Mouse (Mus musculus) CH12.LX (cell line): ENCODE measurements around the gene Akap8l. TPM values are rescaled to one million over a fixed set of nuclear protein-coding genes. Genes with fewer than 3 reads are reported as not detected.

Experiments used
- DNase-seq: peaks from one replicate; pipeline ENCODE4 v3.0.0-alpha.2; 2013; ENCODE audit errors: extremely low read depth
- H3K27ac ChIP-seq: 2 replicates; pipeline ENCODE4 v1.5.1; 2012; ENCODE audit warnings: low read depth, mild to moderate bottlenecking, control low read depth, moderate library complexity; ENCODE audit not compliant: insufficient read depth
- H3K27me3 ChIP-seq: replicated peaks from 2 replicates; pipeline ENCODE3; 2012; ENCODE audit warnings: inconsistent platforms
- H3K36me3 ChIP-seq, 2 experiments: replicated peaks in 1 of 2; 2 replicates each; pipeline versions ENCODE3 to v1.6.1; 2012; ENCODE audit warnings: inconsistent platforms in 1 of 2, low read length in 1 of 2, mild to moderate bottlenecking in 1 of 2, mixed read lengths in 1 of 2, moderate library complexity in 1 of 2; ENCODE audit not compliant: control insufficient read depth in 1 of 2, insufficient read depth in 1 of 2
- H3K4me1 ChIP-seq, 2 experiments: 2 replicates each; pipeline ENCODE4 v1.6.1; 2012; ENCODE audit warnings: inconsistent platforms in 1 of 2, moderate library complexity in 1 of 2; ENCODE audit not compliant: insufficient read depth in 2 of 2, control insufficient read depth in 1 of 2
- H3K4me2 ChIP-seq: 2 replicates; pipeline ENCODE4 v1.6.1; 2012; ENCODE audit warnings: low read depth, mild to moderate bottlenecking, control low read depth; ENCODE audit not compliant: poor library complexity, insufficient read depth, severe bottlenecking
- H3K4me3 ChIP-seq, 3 experiments: fragments of 150-350 bp in 1 of 3; sonication (generic) in 1 of 3; replicated peaks in 1 of 3; 2 replicates each; pipeline versions ENCODE3 to v1.5.1; 2011 to 2012; ENCODE audit warnings: low read depth in 2 of 3, low read length in 2 of 3, mild to moderate bottlenecking in 2 of 3, moderate library complexity in 2 of 3, control low read depth in 1 of 3, improper control_type of control experiment in 1 of 3, inconsistent platforms in 1 of 3, mixed read lengths in 1 of 3; ENCODE audit not compliant: poor library complexity in 1 of 3
- H3K79me2 ChIP-seq: replicated peaks from 2 replicates; pipeline ENCODE4 v1.6.1; 2012; ENCODE audit warnings: mild to moderate bottlenecking, moderate library complexity; ENCODE audit not compliant: control insufficient read depth, poor library complexity, insufficient read depth, severe bottlenecking; ENCODE audit errors: extremely low read depth
- H3K9ac ChIP-seq: 2 replicates; pipeline ENCODE4 v1.6.1; 2012; ENCODE audit warnings: low read depth, mild to moderate bottlenecking, control low read depth, moderate library complexity; ENCODE audit not compliant: insufficient read depth
- H3K9me3 ChIP-seq: replicated peaks from 2 replicates; pipeline ENCODE3; 2012; ENCODE audit warnings: low read length, inconsistent platforms, mixed read lengths
- CTCF ChIP-seq, 2 experiments: IDR thresholded peaks in 1 of 2; conservative IDR thresholded peaks in 1 of 2; 2 replicates each; pipeline ENCODE4 v1.5.1; 2011 to 2012; ENCODE audit warnings: low read depth in 2 of 2, low read length in 2 of 2, improper control_type of control experiment in 1 of 2, inconsistent platforms in 1 of 2, mild to moderate bottlenecking in 1 of 2, moderate library complexity in 1 of 2
- E2F4 ChIP-seq: IDR thresholded peaks from 2 replicates; pipeline ENCODE4 v1.6.1; 2011; ENCODE audit warnings: low read depth, low read length, improper control_type of control experiment; ENCODE audit not compliant: insufficient replicate concordance
- ELF1 ChIP-seq: IDR thresholded peaks from 2 replicates; pipeline ENCODE4 v1.6.1; 2014; ENCODE audit warnings: low read depth, mild to moderate bottlenecking, inconsistent platforms, low read length, improper control_type of control experiment
- EP300 ChIP-seq: IDR thresholded peaks from 2 replicates; pipeline ENCODE4 v1.6.1; 2011; ENCODE audit warnings: low read length, improper control_type of control experiment
- HCFC1 ChIP-seq: IDR thresholded peaks from 2 replicates; pipeline ENCODE4 v1.6.1; 2012; ENCODE audit warnings: low read depth, mild to moderate bottlenecking, inconsistent platforms, low read length, improper control_type of control experiment
- KAT2A ChIP-seq: IDR thresholded peaks from 2 replicates; pipeline ENCODE4 v1.6.1; 2012; ENCODE audit warnings: low read length, improper control_type of control experiment, inconsistent platforms; ENCODE audit not compliant: insufficient replicate concordance
- MAFK ChIP-seq: IDR thresholded peaks from 2 replicates; pipeline ENCODE4 v1.6.1; 2011; ENCODE audit warnings: low read length, improper control_type of control experiment; ENCODE audit not compliant: insufficient replicate concordance
- MEF2A ChIP-seq: IDR thresholded peaks from 2 replicates; pipeline ENCODE4 v1.6.1; 2014; ENCODE audit warnings: low read depth, mild to moderate bottlenecking, inconsistent platforms, low read length, improper control_type of control experiment, borderline replicate concordance
- MXI1 ChIP-seq: IDR thresholded peaks from 2 replicates; pipeline ENCODE4 v1.6.1; 2011; ENCODE audit warnings: mild to moderate bottlenecking, low read depth, low read length, improper control_type of control experiment
- MYC ChIP-seq: IDR thresholded peaks from 2 replicates; pipeline ENCODE4 v1.6.1; 2011; ENCODE audit warnings: low read depth, mild to moderate bottlenecking, improper control_type of control experiment, low read length
- NRF1 ChIP-seq: IDR thresholded peaks from 2 replicates; pipeline ENCODE4 v1.6.1; 2014; ENCODE audit warnings: low read depth, mild to moderate bottlenecking, inconsistent platforms, low read length, improper control_type of control experiment, moderate library complexity
- PAX5 ChIP-seq: IDR thresholded peaks from 2 replicates; pipeline ENCODE4 v1.6.1; 2012; ENCODE audit warnings: low read length, inconsistent platforms, mixed read lengths
- POLR2A ChIP-seq: IDR thresholded peaks from 2 replicates; pipeline ENCODE4 v1.6.1; 2011; ENCODE audit warnings: low read depth, mild to moderate bottlenecking, improper control_type of control experiment, low read length
- RCOR1 ChIP-seq: conservative IDR thresholded peaks from 2 replicates; pipeline ENCODE4 v1.6.1; 2012; ENCODE audit warnings: low read depth, mild to moderate bottlenecking, inconsistent platforms, low read length, improper control_type of control experiment
- SIN3A ChIP-seq: IDR thresholded peaks from 2 replicates; pipeline ENCODE4 v1.6.1; 2012; ENCODE audit warnings: low read length, improper control_type of control experiment, inconsistent platforms
- TBP ChIP-seq: conservative IDR thresholded peaks from 2 replicates; pipeline ENCODE4 v1.6.1; 2011; ENCODE audit warnings: low read depth, low read length, improper control_type of control experiment
- USF1 ChIP-seq: IDR thresholded peaks from 2 replicates; pipeline ENCODE4 v1.6.1; 2014; ENCODE audit warnings: low read depth, mild to moderate bottlenecking, inconsistent platforms, low read length, improper control_type of control experiment
- ZC3H11A ChIP-seq: IDR thresholded peaks from 2 replicates; pipeline ENCODE4 v1.6.1; 2012; ENCODE audit warnings: low read depth, mild to moderate bottlenecking, inconsistent platforms, low read length, improper control_type of control experiment
- dilution Hi-C: fragments of 300-500 bp; cut with MboI; formaldehyde crosslinking; loops from 2 replicates; pipeline ENCODE4 v1.14.3; 2020; ENCODE audit warnings: low sequenced_read_pairs; ENCODE audit not compliant: extremely low pct_unique_long_range_greater_than_20kb, extremely low pct_ligation_motif_present
- in situ Hi-C: fragments of 300-500 bp; cut with MboI; formaldehyde crosslinking; loops from 3 replicates; pipeline ENCODE4 v1.14.3; 2019; ENCODE audit warnings: low sequenced_read_pairs, low pct_ligation_motif_present, low pct_unique_long_range_greater_than_20kb, mixed read lengths
- polyA plus RNA-seq: library from polyadenylated mRNA; unstranded; fragments of >175 nt; gene quantifications from 2 replicates; pipeline ENCODE4 v1.2.1, GENCODE M21; 2012; ENCODE audit warnings: low read depth; ENCODE audit not compliant: insufficient read length
- total RNA-seq, 2 experiments: library from RNA; depleted of rRNA; stranded (reverse); fragments of 300-350 nt in 1 of 2; fragments of >200 nt in 1 of 2; gene quantifications; 2 replicates each; pipeline ENCODE4 v1.2.3; 2012 to 2014

The Akap8l gene
- total and polyA plus RNA-seq, 3 experiments: 29.6 to 43.4 (median 41.4) TPM

DNA sequence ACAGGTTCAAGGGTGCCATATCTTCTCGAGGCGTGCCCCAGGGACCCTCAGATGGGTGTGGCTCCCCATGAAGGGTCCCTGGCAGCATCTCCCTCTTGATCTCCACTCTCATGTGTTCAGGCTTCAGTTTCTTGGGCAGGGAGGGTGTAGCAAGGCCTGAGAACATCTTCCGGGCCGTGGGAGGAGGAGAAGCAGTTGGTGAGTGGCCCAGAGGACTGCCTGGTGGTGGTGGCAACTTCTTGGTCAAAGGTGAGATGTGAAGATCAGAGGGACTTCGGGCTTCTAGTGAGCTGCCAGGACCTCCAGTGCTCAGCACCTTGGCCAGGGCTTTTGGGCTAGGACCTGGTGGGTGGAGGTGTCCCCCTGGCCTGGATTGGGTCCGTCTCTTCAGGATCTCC lies 8.5 kb upstream of the Akap8l start:
- H3K4me3 ChIP-seq: no peak overlapping the region
- peaks cover 9 to 16% of the 10 kb centered on the region in 2 experiments for H3K4me1 ChIP-seq
- peaks cover 20% of the 10 kb centered on the region for H3K79me2 ChIP-seq
- dilution Hi-C loops: no loop called here
- TF ChIP-seq ELF1: no peak
- TF ChIP-seq MXI1: no peak
- TF ChIP-seq HCFC1: no peak
- TF ChIP-seq TBP: no peak
- no peak for TF ChIP-seq MAFK
- TF ChIP-seq MYC: no peak
- TF ChIP-seq SIN3A: no peak
- no peak overlapping the region for H3K9ac ChIP-seq
- no peaks in the 10 kb centered on the region for H3K9me3 ChIP-seq
- in situ Hi-C loops: no loop called here
- peaks cover 73 to 90% of the 10 kb centered on the region in 2 experiments for H3K36me3 ChIP-seq
- no peak overlapping the region for H3K27ac ChIP-seq
- no peak for DNase-seq
- no peaks in the 10 kb centered on the region for H3K27me3 ChIP-seq
- no peak overlapping the region for H3K4me2 ChIP-seq

DNA sequence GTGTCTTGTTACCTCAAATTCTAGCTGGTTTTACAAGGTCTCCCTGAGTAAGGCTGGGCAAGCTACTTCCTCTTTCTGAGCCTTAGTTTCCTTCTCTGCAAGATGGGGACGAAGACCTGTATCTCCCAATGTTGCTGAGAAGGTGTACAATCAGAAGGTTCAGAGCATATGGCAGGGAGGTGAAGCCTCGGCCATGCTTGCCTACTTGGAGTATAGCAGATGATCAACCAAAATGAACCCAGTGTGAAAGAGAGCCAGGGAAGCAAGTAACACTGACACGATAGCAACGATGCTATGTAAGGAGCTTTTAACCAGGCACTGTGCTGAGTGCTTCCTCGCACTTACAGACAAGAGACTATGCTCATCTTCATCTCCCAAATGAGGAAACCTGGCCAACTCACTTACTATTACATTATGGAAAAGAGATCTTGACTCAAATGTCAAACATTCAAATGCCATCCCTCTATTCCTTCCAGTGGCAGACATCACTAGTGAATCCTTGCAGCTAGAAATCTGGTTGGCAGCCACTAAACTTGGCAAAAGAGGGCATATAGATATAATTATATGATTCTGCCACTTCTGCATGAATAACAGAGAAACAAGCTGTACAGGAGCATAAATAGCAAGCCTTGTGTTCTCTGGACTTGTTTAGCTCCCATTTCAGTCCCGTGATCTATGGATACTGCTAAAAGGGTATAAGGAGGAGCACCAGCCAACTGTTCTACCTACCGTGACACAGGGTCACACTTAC lies 8.0 kb upstream of the Akap8l start:
- Histone ChIP-seq H3K27me3 (no peaks in the 10 kb centered on the region), H3K36me3 (peaks cover 73 to 96% of the 10 kb centered on the region in 2 experiments), H3K4me3 (no peak overlapping the region), H3K9me3 (no peaks in the 10 kb centered on the region), H3K27ac (no peak overlapping the region), H3K9ac (no peak overlapping the region), H3K4me2 (no peak overlapping the region), H3K4me1 (peaks cover 9 to 14% of the 10 kb centered on the region in 2 experiments), H3K79me2 (peaks cover 16% of the 10 kb centered on the region)
- no peak for DNase-seq
- dilution Hi-C loops: no loop called here
- no peak for TF ChIP-seq EP300
- no peak for TF ChIP-seq CTCF (conservative IDR thresholded peaks at IDR 0.05 in 1 of 2, IDR thresholded peaks at IDR 0.05 in 1 of 2; ENCODE audit: low read depth in 2 of 2, low read length in 2 of 2)
- TF ChIP-seq RCOR1: no peak
- TF ChIP-seq KAT2A: no peak
- no peak for TF ChIP-seq MEF2A
- TF ChIP-seq PAX5: no peak
- no peak for TF ChIP-seq USF1
- no peak for TF ChIP-seq E2F4
- no peak for TF ChIP-seq NRF1
- TF ChIP-seq ZC3H11A: no peak
- no peak for TF ChIP-seq POLR2A
- in situ Hi-C loops: no loop called here
